Mouse (Mus musculus): Measurements from ENCODE around the gene Tead3.

The Tead3 gene

GRCm38 (mm10) chr17:28300850-28301249 lies 49.8 kb downstream of the Tead3 start:
- no peak for DNase-seq

GRCm38 (mm10) chr17:28300323-28300722 lies 50.3 kb downstream of the Tead3 start:
- peak; percentile 37 for DNase-seq

- DNase-seq, result peak; percentile 37
Observed at GRCm38 (mm10) chr17:28299669-28300320, 50.8 kb downstream of the Tead3 start.

- DNase-seq, result no peak
Observed at GRCm38 (mm10) chr17:28298888-28299287, 51.7 kb downstream of the Tead3 start.

GRCm38 (mm10) chr17:28294449-28295333 lies 55.9 kb downstream of the Tead3 start:
- DNase-seq, result no peak

- no peak for DNase-seq
Observed at GRCm38 (mm10) chr17:28293716-28294115, 56.9 kb downstream of the Tead3 start.

- DNase-seq, result no peak
Observed at GRCm38 (mm10) chr17:28291346-28291745, 59.3 kb downstream of the Tead3 start.

- no peak for DNase-seq
Observed at GRCm38 (mm10) chr17:28290671-28291070, 59.9 kb downstream of the Tead3 start.

- no peak for DNase-seq
Observed at GRCm38 (mm10) chr17:28290262-28290661, 60.4 kb downstream of the Tead3 start.

GRCm38 (mm10) chr17:28287980-28288379 lies 62.6 kb downstream of the Tead3 start:
- no peak for DNase-seq

- no peak for DNase-seq
Observed at GRCm38 (mm10) chr17:28287578-28287977, 63.0 kb downstream of the Tead3 start.

GRCm38 (mm10) chr17:28286964-28287363 lies 63.7 kb downstream of the Tead3 start:
- no peak for DNase-seq

- DNase-seq, result no peak
Observed at GRCm38 (mm10) chr17:28286133-28286532, 64.5 kb downstream of the Tead3 start.

- no peak for DNase-seq
Observed at GRCm38 (mm10) chr17:28283199-28283598, 67.4 kb downstream of the Tead3 start.

- DNase-seq, result no peak
Observed at GRCm38 (mm10) chr17:28281866-28282441, 68.7 kb downstream of the Tead3 start.

Measured in embryo, embryonic 11 days (tissue).